Mouse (Mus musculus) adrenal gland (tissue): ENCODE measurements around the gene Defb10.
"Not testable (repeated sequence)": the region's sequence is repeated elsewhere in the genome, so short reads cannot be mapped to it uniquely, and the experiment has no call there.

Experiments
- intact Hi-C: fragments of 180-260 bp; cut with DNase I; formaldehyde crosslinking; loops from one replicate; pipeline ENCODE4 v1.15.1; 2025
- long read RNA-seq, 2 experiments: library from polyadenylated mRNA; unstranded; transcript quantifications; one replicate each; pipeline ENCODE4 v2.0.0; 2020; ENCODE audit warnings: borderline replicate concordance in 1 of 2; ENCODE audit not compliant: insufficient replicate concordance in 1 of 2

Defb10 gene
- long read RNA-seq, experiment 1 = 0 reads
- long read RNA-seq, experiment 2 = 0 reads

DNA sequence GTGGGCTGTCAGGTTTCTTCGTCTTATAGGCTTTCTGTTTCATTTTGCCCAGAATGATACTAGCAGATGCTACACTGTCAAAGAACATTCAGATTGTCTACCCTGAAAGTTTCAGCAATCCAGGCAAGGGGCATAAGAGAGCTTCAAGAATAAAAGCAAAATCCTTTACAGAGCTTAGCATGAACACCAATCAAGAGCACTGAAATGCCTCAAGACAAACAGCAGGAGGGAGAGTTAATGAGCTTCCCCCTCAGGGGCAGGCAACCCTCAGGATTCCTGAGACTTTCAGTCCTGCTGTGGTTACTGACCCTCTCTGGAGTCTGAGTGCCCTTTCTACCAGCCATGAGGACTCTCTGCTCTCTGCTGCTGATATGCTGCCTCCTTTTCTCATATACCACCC, at the start of gene Defb10:
TSS of gene Defb10 (plus strand) at position 316 of the 400 bp plus-strand sequence.
- intact Hi-C loops = not testable (repeated sequence)

DNA sequence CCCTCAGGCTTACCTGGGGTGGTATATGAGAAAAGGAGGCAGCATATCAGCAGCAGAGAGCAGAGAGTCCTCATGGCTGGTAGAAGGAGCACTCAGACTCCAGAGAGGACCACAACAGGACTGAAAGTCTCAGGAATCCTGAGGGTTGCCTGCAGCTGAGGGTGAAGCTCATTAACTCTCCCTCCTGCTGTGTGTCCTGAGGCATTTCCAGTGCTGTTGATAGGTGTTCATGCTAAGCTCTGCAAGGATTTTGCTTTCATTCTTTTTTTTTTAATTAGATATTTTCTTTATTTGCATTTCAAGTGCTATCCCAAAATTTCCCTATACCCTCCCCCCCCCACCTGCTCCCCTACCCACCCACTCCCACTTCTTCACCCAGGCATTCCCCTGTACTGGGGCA, 26.6 kb downstream of the Defb10 start, which contains the start of gene Defb9:
TSS of gene Defb9 (minus strand) at position 101 of the 400 bp plus-strand sequence.
- intact Hi-C loops = not testable (repeated sequence)

DNA sequence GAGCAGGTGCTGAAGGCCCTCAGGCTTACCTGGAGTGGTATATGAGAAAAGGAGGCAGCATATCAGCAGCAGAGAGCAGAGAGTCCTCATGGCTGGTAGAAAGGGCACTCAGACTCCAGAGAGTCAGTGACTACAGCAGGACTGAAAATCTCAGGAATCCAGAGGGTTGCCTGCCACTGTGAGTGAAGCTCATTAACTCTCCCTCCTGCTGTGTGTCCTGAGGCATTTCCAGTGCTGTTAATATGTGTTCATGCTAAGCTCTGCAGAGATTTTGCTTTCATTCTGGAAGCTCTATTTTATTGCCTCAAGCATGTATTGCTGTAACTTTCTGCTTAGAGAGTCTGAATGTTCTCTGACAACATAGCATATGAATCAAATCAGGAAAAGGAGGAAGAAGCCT, 47.6 kb downstream of the Defb10 start, which contains the start of gene Defb11:
TSS of gene Defb11 (minus strand) at position 123 of the 400 bp plus-strand sequence.
- intact Hi-C loops = not testable (repeated sequence)
